Mouse (Mus musculus) cerebral cortex, adult 2 months (tissue): Measurements from ENCODE around the gene Acss1.

Experiments
- WGBS: fragments of 180-500 bp; shearing (Covaris S2); methylation state at CpG from one replicate; pipeline ENCODE4 v1.1.7; 2018; 5-methylcytosine and 5-hydroxymethylcytosine counted together

Gene Acss1

GRCm38 (mm10) chr2:150638370-150638733, 29.9 kb downstream of the Acss1 start:
- WGBS = 77% methylated on average over 2 of the region's 2 CpGs

GRCm38 (mm10) chr2:150637702-150638369, 30.5 kb downstream of the Acss1 start:
- 63% methylated on average over 6 of the region's 6 CpGs for WGBS

GRCm38 (mm10) chr2:150635877-150636446, 32.3 kb downstream of the Acss1 start:
- 74% methylated on average over 3 of the region's 3 CpGs for whole genome bisulfite sequencing

GRCm38 (mm10) chr2:150629255-150629654, 39.0 kb downstream of the Acss1 start:
- 83% methylated on average over 4 of the region's 4 CpGs for WGBS

- WGBS = 75% methylated on average over 6 of the region's 6 CpGs
Observed at GRCm38 (mm10) chr2:150627140-150627539, 41.2 kb downstream of the Acss1 start.

GRCm38 (mm10) chr2:150624926-150625325, 43.4 kb downstream of the Acss1 start:
- WGBS = 93% methylated on average over 8 of the region's 8 CpGs

GRCm38 (mm10) chr2:150623957-150624356, 44.3 kb downstream of the Acss1 start:
- WGBS = 87% methylated on average over 3 of the region's 3 CpGs

GRCm38 (mm10) chr2:150621698-150622097, 46.6 kb downstream of the Acss1 start:
- 76% methylated on average over 3 of the region's 3 CpGs for WGBS

GRCm38 (mm10) chr2:150610097-150610496, 58.2 kb downstream of the Acss1 start:
- 77% methylated on average over 3 of the region's 3 CpGs for WGBS

GRCm38 (mm10) chr2:150608872-150609560, 59.3 kb downstream of the Acss1 start:
- WGBS = under 1% methylated on average over 10 of the region's 10 CpGs

GRCm38 (mm10) chr2:150608087-150608799, 60.1 kb downstream of the Acss1 start, which contains the start of gene Apmap:
Gene Apmap (minus strand): TSS chr2:150608567.
- under 1% methylated on average over 42 of the region's 42 CpGs for WGBS

- 80% methylated on average over 1 of the region's 1 CpGs for WGBS
Observed at GRCm38 (mm10) chr2:150607086-150607485, 61.2 kb downstream of the Acss1 start.

- WGBS = 90% methylated on average over 2 of the region's 2 CpGs
Observed at GRCm38 (mm10) chr2:150604802-150605201, 63.5 kb downstream of the Acss1 start.

- WGBS = 86% methylated on average over 2 of the region's 2 CpGs
Observed at GRCm38 (mm10) chr2:150602166-150602565, 66.1 kb downstream of the Acss1 start.

GRCm38 (mm10) chr2:150600263-150600662, 68.0 kb downstream of the Acss1 start:
- WGBS = 90% methylated on average over 2 of the region's 2 CpGs

- WGBS = 90% methylated on average over 3 of the region's 3 CpGs
Observed at GRCm38 (mm10) chr2:150595411-150596190, 72.7 kb downstream of the Acss1 start.

GRCm38 (mm10) chr2:150589076-150589475, 79.2 kb downstream of the Acss1 start:
- 84% methylated on average over 11 of the region's 11 CpGs for WGBS

- 93% methylated on average over 1 of the region's 1 CpGs for WGBS
Observed at GRCm38 (mm10) chr2:150579628-150580027, 88.7 kb downstream of the Acss1 start.

GRCm38 (mm10) chr2:150578603-150579002, 89.7 kb downstream of the Acss1 start:
- 83% methylated on average over 5 of the region's 5 CpGs for WGBS

- WGBS = 81% methylated on average over 1 of the region's 1 CpGs
Observed at GRCm38 (mm10) chr2:150576256-150576655, 92.0 kb downstream of the Acss1 start.

GRCm38 (mm10) chr2:150572463-150572862, 95.8 kb downstream of the Acss1 start:
- WGBS = 94% methylated on average over 3 of the region's 3 CpGs
